Mouse (Mus musculus): Measurements from ENCODE around the gene Mep1a. TPM values are rescaled to one million over a fixed set of nuclear protein-coding genes. Genes with fewer than 3 reads are reported as not detected.
"Not testable (repeated sequence)": the region's sequence is repeated elsewhere in the genome, so short reads cannot be mapped to it uniquely, and the experiment has no call there.

Mep1a gene
- not detected for total RNA-seq (2022)

- no peak for DNase-seq (ENCODE audit: low spot score in 2 of 2)
Measured at GRCm38 (mm10) chr17:43502592-43502991, at the start of gene Mep1a. TSS of gene Mep1a (minus strand) at chr17:43502812.

DNA sequence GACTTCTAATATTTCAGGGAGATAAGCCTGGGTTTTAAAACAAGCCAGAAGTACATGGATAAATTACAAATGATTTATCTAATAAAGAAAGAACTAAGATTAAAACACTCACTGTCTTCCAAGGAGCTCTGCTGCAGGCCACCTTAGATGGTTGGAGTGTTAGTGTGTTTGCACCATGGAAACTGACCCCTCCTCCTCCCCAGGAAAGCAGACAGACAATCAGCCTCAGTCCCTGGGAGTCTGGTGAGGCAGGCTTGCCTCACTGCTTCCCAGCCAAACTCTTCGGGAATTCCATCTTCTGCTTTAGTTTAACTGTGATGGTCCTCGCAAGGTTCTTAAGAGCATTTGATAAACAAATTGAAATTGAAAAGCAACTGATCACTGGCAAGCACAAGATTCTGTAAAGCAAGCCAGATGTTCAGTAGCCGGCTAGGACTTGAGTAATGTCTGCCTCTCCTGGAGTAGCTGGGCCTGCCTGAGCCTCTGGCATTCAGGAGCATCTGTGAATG, 48.6 kb upstream of the Mep1a start:
- DNase-seq (ENCODE audit: low spot score in 2 of 2), result no peak

DNA sequence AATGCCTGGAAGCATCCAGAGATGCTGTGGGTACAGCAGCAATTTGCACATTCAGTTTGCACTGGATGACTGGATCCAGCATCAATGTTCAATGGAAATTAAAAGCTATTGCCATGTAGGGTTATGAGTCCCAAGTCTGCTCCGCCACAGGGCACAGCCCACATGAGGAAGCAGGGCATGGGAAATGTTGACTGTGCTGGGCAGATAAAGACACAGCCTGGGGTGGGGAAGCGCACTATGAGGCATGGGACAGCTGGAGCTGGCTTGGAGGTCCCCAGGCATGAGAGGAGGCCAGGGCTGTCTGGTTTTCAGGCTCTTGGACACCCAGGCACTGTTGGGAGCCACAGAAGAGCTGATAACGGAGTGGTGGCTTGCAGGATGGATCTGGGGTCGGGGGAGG, 41.4 kb upstream of the Mep1a start:
- DNase-seq (ENCODE audit: low spot score in 2 of 2), result no peak

- DNase-seq (ENCODE audit: low spot score in 2 of 2), result no peak
Measured at GRCm38 (mm10) chr17:43543539-43543938, 40.9 kb upstream of the Mep1a start, which contains the start of gene Ankrd66. TSS of gene Ankrd66 (minus strand) at chr17:43543639.

GRCm38 (mm10) chr17:43538767-43539166, 36.2 kb upstream of the Mep1a start:
- DNase-seq (ENCODE audit: low spot score in 2 of 2), result no peak

DNA sequence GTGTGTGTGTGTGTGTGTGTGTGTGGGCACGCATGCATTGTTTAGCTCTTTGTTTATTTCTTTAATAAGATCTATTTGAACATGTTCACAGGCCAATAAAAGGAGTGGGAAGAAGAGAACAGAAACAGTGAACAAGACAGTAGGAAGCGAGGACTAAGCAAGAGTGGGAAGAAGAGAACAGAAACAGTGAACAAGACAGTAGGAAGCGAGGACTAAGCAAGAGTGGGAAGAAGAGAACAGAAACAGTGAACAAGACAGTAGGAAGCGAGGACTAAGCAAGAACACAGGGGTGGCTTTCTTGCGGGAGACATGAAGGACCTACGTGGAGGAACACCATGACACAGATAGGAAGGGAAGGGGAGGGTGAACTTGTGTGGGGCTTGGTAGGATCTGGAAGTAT, 34.2 kb upstream of the Mep1a start:
- not testable (repeated sequence) for DNase-seq (ENCODE audit: low spot score in 2 of 2)

GRCm38 (mm10) chr17:43534362-43535222, 32.0 kb upstream of the Mep1a start:
- peak; percentile 8 to 14 for DNase-seq (ENCODE audit: low spot score in 2 of 2)

DNA sequence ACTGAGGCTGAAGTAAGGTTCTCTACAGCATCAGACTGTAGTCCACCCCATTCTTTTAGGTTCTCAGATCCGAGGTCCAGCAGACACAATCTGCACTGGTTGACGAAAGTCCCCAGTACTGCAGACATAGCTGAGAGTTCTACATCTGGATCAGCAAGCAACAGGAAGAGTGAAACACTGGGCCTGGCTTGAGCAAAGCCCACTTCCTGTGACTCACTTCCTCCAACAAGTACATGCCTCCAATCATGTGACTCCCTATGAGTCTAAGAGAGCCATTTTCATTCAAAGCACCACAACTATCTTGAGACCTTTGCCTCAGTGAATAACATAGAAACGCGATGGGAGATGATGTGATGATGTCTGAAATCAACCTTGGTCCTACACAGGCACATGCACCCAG, 28.6 kb upstream of the Mep1a start:
- DNase-seq (ENCODE audit: low spot score in 2 of 2), result no peak

DNA sequence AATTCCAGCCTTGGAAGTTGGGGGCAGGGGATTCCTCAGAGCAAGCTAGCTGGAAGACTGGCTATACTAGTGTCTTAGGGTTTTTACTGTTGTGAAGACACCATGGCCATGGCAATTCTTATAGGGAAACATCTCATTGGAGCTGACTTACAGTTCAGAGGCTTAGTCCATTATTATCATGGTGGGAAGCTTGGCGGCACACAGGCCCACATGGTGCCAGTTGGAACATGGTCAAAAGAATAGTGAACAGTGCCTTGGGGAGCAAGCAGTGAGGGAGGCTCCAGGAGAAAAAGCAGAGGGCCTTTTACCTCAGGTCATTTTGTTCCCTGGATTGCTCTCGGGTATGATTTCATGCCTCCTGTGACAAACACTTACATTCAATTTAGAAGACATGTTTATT, 27.9 kb upstream of the Mep1a start:
- peak; percentile 6 to 7 for DNase-seq (ENCODE audit: low spot score in 2 of 2)

GRCm38 (mm10) chr17:43520166-43520565, 17.6 kb upstream of the Mep1a start:
- DNase-seq (ENCODE audit: low spot score in 2 of 2), result no peak

DNA sequence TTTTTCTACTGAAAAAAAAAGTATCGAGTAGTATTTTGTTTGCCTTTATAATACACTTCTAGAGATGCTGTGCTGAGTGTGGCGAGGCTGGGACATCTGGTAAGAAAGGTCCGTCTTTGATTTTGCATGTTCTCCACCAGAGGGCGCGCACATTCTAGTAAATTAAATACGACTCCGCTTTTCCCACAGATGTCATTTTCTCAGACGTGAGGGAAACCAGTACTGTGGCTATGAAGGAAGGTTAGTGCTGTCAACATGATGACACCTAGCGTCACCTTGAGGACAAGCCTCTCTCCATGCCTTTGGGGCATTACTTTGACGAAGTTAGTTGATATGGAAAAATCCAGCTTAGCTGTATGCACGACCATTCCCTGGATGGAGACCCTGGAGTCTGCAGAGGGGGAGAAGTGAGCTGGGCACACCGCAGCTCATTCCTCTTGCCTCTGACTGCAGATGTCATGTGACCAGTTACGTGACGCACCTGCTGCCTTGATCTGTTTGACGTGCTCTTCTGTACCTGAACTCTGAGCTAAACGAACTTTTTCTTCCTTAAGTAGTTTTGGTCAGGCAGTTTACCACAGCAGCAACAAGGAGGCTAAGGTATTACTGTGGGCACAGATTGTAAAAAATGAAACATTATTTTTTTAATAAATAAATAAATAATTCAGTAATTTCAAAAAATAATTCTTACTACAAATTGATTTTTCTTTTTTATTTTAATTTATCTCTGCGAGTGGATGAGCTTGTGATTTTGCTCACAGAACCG, 16.2 kb upstream of the Mep1a start:
- peak; percentile 39 to 58 for DNase-seq (ENCODE audit: low spot score in 2 of 2)

DNA sequence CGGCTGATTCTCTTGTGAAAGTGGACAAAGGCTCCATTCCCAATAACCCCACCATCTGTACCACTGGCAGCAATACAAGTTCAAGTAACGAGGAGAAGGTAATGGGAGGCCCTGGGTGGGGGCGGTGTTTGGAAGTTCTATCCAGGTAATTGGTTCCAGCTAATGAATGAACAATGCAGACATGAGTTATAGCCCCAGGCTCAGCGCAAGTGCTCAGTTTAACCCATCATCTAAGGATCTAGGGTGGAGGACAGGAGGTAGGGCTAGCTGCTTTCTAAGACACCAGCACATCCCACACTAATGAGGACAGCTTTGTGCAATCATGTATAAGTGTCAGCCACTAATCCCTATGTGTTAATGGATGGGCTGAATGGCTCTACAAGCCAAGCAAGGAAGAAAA, 8.2 kb upstream of the Mep1a start:
- no peak for DNase-seq (ENCODE audit: low spot score in 2 of 2)

GRCm38 (mm10) chr17:43504594-43504934, 2.0 kb upstream of the Mep1a start:
- DNase-seq (ENCODE audit: low spot score in 2 of 2), result no peak

DNA sequence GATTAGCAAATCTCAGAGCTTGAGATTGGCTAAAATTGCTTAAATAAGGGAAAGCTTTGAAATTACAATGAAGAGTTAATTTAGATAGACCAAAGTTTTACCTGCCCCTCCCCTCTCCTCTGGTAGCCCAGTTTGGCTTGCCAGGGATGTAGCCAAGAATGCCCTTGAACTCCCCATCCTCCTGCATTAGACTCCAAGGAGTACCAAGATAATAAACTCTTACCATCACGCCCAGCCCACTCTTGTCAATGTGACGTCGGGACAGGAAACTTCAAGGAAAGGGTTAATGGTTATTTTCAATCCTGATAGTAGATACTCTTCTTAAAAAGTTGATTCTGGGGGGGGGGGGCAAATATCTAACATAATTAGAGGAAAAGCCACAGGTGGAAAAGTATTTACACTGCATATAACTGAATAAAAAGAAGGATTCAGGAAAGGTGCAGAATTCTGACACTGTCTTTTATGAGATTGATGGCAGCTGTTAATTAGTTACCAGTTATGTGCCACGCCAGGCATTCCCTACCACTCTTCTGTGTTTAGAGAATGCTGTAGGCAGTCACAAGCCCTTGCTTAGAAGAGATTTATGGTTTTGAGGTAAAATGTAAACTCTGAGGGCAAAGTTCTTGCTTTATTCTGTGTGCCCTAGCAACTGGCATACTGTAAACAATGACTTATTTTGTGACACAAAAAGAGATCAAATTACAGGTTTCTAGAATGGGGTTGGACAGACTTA, 1.4 kb upstream of the Mep1a start:
- no peak for DNase-seq (ENCODE audit: low spot score in 2 of 2)

DNA sequence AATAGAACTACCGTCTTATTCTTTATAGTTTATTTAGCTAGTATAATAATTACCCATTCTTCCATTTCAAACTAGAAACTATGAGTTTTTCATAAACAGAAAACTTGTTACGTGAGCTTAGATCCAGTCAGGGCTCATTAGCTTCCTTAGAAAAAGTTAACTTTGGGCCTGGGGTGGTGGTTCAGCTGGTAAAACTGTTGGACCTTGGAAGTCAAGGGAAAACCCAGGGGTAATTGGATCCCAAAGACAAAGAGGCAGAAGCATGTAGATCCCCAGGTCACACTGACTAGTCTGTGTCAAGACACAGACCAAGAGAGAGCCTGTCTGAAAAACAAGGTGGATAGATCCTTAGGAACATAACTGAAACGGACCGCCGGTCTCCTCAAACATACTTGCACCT, 981 bp downstream of the Mep1a start:
- DNase-seq (ENCODE audit: low spot score in 2 of 2), result no peak

DNA sequence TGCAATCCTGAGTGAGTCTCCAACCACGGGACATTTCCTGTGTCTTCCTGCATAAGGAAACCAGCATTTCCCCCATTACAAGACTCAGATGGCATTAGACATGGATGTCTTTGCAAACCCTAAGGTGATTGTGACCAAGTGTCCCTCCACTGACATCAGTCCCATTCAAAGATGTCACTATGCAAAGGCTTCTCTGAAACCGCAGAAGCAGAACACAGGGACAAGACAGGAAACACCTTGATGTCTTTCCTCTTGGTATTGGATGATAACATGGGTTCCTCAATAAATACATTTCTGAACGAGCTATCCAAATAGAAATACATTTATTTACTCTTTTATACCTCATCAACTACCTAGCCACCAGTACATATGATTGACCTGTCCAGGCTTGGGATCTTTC, 1.4 kb downstream of the Mep1a start:
- no peak for DNase-seq (ENCODE audit: low spot score in 2 of 2)

GRCm38 (mm10) chr17:43500513-43500912, 2.1 kb downstream of the Mep1a start:
- no peak for DNase-seq (ENCODE audit: low spot score in 2 of 2)

GRCm38 (mm10) chr17:43497521-43497920, 5.1 kb downstream of the Mep1a start:
- DNase-seq (ENCODE audit: low spot score in 2 of 2), result no peak

GRCm38 (mm10) chr17:43495502-43495901, 7.1 kb downstream of the Mep1a start:
- DNase-seq (ENCODE audit: low spot score in 2 of 2), result no peak

DNA sequence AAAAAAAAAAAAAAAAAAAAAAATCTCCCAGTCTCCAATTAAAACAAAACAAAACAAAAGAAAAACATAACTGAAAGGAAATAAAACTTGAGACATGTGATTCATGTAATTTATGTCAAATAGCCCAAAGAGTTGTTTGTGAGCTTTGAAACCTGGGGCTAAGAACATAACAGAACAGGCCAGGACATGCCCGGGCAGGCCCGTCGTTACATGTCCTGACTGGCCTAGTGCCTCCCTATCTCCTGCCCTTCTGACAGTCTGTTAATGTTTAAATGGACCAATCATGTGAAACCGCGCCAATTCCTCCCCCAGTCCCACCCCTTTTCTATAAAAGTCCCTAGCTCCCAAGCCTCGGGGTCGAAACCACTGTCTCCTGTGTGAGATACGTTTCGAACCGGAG, 12.2 kb downstream of the Mep1a start:
- not testable (repeated sequence) for DNase-seq (ENCODE audit: low spot score in 2 of 2)

- no peak for DNase-seq (ENCODE audit: low spot score in 2 of 2)
Measured at GRCm38 (mm10) chr17:43488439-43489151, 14.0 kb downstream of the Mep1a start.
